Mouse (Mus musculus): ENCODE results near the gene Wbp2nl.
"Not testable (repeated sequence)": the region's sequence is repeated elsewhere in the genome, so short reads cannot be mapped to it uniquely, and the experiment has no call there.

Wbp2nl gene

GRCm38 (mm10) chr15:82350349-82350748 lies 51.6 kb downstream of the Wbp2nl start:
- DNase-seq = no peak

GRCm38 (mm10) chr15:82351480-82351879 lies 52.7 kb downstream of the Wbp2nl start:
- DNase-seq = no peak

- DNase-seq = no peak
Measured at GRCm38 (mm10) chr15:82353078-82353744, 54.5 kb downstream of the Wbp2nl start.

DNA sequence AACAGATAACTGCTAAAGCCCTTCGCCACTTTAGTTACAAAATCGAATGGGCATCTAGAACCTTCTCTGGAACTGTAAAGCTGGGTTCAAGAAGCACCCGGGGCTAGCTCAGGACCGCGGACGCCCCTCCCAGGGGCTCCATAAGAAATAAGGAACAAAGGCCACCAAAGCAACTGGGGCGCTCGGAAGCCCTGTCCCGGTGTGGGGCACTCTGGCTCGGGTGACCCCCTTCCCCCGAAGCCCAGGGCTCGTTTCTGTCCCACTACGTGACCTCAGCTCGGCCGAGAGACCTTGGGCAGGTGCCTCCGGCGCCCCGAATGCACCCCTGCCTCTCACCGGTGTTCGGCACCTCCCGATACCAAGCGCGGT lies 55.0 kb downstream of the Wbp2nl start:
- DNase-seq = no peak

DNA sequence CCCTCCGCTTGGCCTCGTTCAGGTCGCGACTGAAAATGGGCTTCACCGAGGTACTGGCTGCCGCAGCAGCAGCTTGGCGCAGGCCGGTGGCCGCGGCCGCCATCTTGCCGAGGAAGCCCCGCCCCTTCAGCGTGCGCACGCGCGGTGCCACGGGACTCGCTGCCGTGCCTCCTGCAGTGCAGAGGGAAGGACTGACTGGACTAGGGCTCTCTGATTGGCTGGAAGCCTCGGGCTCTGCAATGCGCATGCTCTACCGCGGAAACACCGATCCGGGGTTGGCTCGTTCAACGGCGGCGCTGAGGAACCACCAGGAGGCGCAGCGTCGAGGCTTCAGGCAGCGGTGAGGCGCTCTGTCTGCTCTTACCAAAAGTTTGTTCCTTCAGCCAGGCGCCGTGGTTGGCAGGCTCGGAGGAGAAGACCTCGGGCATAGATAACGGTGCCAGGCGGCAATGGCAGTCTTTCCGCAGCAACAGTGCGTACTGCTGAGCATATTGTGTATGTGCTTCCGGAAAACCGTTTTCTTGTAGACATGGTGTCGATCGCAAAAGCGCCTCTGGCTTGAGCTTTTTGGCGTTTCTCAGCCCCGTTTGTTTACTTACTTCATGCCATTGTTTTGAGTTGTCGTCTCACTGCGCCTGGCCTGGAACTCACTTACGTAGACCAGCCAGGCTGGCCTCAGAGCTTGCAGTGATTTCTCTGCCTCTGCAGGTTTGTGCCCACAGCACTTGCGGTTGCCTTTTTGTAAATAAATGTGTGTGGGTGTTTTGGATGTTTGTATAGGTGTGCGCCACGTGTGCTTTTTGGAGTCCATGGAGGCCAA lies 55.6 kb downstream of the Wbp2nl start, which contains the start of gene Ndufa6:
Ndufa6 (minus strand) TSS at position 197 of the 820 bp plus-strand sequence.
- DNase-seq = peak; percentile 98

DNA sequence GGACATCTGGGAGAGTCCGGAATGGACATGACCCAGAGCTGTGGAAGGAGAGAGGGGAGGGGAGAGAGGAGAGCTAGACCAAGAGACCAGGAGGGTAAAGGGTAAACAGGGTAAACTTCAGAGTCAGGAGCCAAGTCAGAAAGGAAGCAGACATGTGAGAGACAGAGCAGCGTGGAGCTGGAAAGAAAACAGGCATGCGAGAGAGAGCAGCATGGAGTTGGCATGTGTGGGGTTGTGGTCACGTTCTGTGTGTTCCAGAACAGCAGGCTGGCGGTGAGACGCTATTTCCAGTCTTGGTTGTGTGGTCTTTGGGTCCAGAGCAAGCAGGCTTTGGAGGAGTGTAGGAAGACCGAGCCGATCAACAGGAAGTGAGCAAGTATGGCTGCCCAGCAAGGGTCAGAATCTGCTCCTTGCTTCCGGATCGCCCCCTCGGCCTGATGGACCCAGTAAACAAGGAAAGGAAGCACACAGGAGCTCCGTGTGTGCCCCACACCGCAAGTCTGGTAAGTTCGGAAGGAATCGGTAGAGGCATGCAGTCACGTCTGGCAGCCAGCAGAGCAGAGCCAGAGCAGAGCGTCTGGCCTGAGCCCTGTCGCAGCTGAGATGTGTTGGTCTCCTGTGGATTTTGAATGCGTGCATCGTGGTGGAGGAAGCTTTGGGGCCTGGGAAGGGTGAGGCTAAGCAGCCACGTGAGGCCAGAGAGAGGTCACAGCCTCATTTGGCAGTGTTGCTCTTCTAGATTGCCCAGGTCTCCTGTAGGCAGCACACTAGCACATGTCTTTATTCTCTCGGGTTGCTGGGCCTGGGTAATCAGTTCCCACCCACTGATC lies 59.9 kb downstream of the Wbp2nl start:
- peak; percentile 59 for DNase-seq

- peak; percentile 55 for DNase-seq
Measured at GRCm38 (mm10) chr15:82361459-82362018, 62.8 kb downstream of the Wbp2nl start.

DNA sequence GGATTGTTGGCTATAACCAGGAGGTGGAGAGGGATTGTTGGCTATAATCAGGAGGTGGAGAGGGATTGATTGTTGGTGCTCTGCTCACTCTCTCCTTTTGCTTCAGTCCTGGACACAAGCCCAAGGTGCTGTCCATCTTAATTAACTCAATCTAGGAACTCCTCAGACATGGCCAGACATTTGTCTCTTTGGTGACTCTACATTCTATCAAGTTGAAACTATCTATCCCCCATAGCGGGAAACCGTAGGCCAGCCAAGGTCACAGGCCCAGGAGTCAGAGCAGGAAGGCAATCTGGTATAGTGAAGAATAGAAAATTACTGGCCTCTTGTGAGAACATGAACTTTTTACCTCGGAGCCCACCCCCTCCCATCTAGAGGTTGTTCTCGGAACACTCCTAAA lies 63.5 kb downstream of the Wbp2nl start:
- DNase-seq = peak; percentile 49

- DNase-seq = not testable (repeated sequence)
Measured at GRCm38 (mm10) chr15:82363801-82364200, 65.0 kb downstream of the Wbp2nl start.
